ENCODE assay signal across 19 mouse cellular contexts in genomic region chr2:162401316-162402100, GRCm38 (mm10).
DNase-seq lines count a peak whose midpoint lies in the region.
"Had no signal": no experiment of that assay in that cellular context is flagged by ENCODE, and none has a peak within 500 bp of the region (broad histone marks: within the 10 kb centered on the region; RNA-seq: fewer than 3 reads in every experiment).

No protein-coding gene starts in this region.

- no peaks in the 10 kb centered on the region for H3K27me3 ChIP-seq in heart, embryonic 10.5 days (ENCODE audit: insufficient read depth, poor library complexity, severe bottlenecking)
- H3K27me3 ChIP-seq in forebrain, embryonic 10.5 days (ENCODE audit: poor library complexity, severe bottlenecking) = peaks cover 6% of the 10 kb centered on the region; the same call in 1 of the 2 replicates
- H3K27me3 ChIP-seq: embryonic facial prominence, embryonic 12.5 days; hindbrain, embryonic 12.5 days; intestine, embryonic 15.5 days; kidney, embryonic 15.5 days; limb, embryonic 15.5 days; megakaryocyte, embryonic 14.5 days; neural tube, embryonic 12.5 days had no signal

- DNase-seq in cerebellum, adult 11-12 months = peak; percentile 16
- DNase-seq in cerebellum, adult 9-11 months = no peak
- peak; percentile 62 for DNase-seq in heart, embryonic 10.5 days (ENCODE audit: low spot score)
- no peak for DNase-seq in heart, adult 9 months (ENCODE audit: low spot score in 2 of 2)
- peak; percentile 38 to 49 for DNase-seq in right cerebral cortex, postnatal 10 days (ENCODE audit: low spot score in 2 of 2)
- no peak for DNase-seq in right cerebral cortex, postnatal 14 days
- DNase-seq in thymus, postnatal 10 days (ENCODE audit: low spot score in 2 of 2) = no peak
- DNase-seq in forebrain, embryonic 10.5 days (ENCODE audit: extremely low spot score, low spot score) = no peak
- DNase-seq: adrenal gland, adult 2 months; gastrocnemius, adult 2 months; heart, adult 18-20 months; lung, postnatal 10 days had no signal

- no peaks in the 10 kb centered on the region for H3K4me1 ChIP-seq in heart, embryonic 10.5 days
- no peaks in the 10 kb centered on the region for H3K4me1 ChIP-seq in forebrain, embryonic 10.5 days
- H3K4me1 ChIP-seq: embryonic facial prominence, embryonic 12.5 days; intestine, embryonic 15.5 days; kidney, embryonic 15.5 days; limb, embryonic 15.5 days; megakaryocyte, embryonic 14.5 days; neural tube, embryonic 12.5 days had no signal

- H3K9me3 ChIP-seq in heart, embryonic 10.5 days = no peaks in the 10 kb centered on the region
- H3K9me3 ChIP-seq in forebrain, embryonic 10.5 days = no peaks in the 10 kb centered on the region
- H3K9me3 ChIP-seq: embryonic facial prominence, embryonic 12.5 days; hindbrain, embryonic 12.5 days; intestine, embryonic 15.5 days; kidney, embryonic 15.5 days; limb, embryonic 15.5 days; neural tube, embryonic 12.5 days had no signal

- H3K36me3 ChIP-seq in heart, embryonic 10.5 days = no peaks in the 10 kb centered on the region
- H3K36me3 ChIP-seq in forebrain, embryonic 10.5 days (replicated peaks) = no peaks in the 10 kb centered on the region
- H3K36me3 ChIP-seq: embryonic facial prominence, embryonic 12.5 days; hindbrain, embryonic 12.5 days; intestine, embryonic 15.5 days; kidney, embryonic 15.5 days; limb, embryonic 15.5 days; neural tube, embryonic 12.5 days had no signal

- H3K27ac ChIP-seq in heart, embryonic 10.5 days = no peak overlapping the region
- H3K27ac ChIP-seq in forebrain, embryonic 10.5 days = no peak overlapping the region
- H3K27ac ChIP-seq: embryonic facial prominence, embryonic 12.5 days; gastrocnemius, adult 2 months; hindbrain, embryonic 12.5 days; intestine, embryonic 15.5 days; kidney, embryonic 15.5 days; limb, embryonic 15.5 days; neural tube, embryonic 12.5 days had no signal

- H3K4me3 ChIP-seq in heart, embryonic 10.5 days = no peak overlapping the region
- H3K4me3 ChIP-seq in forebrain, embryonic 10.5 days = no peak overlapping the region
- H3K4me3 ChIP-seq: embryonic facial prominence, embryonic 12.5 days; gastrocnemius, adult 2 months; hindbrain, embryonic 12.5 days; intestine, embryonic 15.5 days; kidney, embryonic 15.5 days; limb, embryonic 15.5 days; megakaryocyte, embryonic 14.5 days; neural tube, embryonic 12.5 days had no signal

- WGBS in heart, embryonic 10.5 days = 73% methylated on average over 6 of the region's 6 CpGs
- 72% methylated on average over 6 of the region's 6 CpGs for WGBS in forebrain, embryonic 10.5 days

Comparison
In these comparisons a context has a peak if more than half of its experiments do, and no peak if none do; other contexts are left out.
1. DNase-seq: peak in cerebellum, adult 11-12 months (single experiment), heart, embryonic 10.5 days (single experiment) and right cerebral cortex, postnatal 10 days (2 of 2); none in cerebellum, adult 9-11 months (single experiment), heart, adult 9 months (0 of 2), right cerebral cortex, postnatal 14 days (single experiment), thymus, postnatal 10 days (0 of 2) and forebrain, embryonic 10.5 days (single experiment).